Mouse (Mus musculus): ENCODE measurements around the gene Wdfy3.
A peak's percentile ranks its signal among the peaks of the same experiment; 100 is the strongest.

Wdfy3 gene

GRCm38 (mm10) chr5:101836221-101836620 lies 233.5 kb downstream of the Wdfy3 start:
- no peak for DNase-seq (ENCODE audit: low spot score in 2 of 2)

- no peak for DNase-seq (ENCODE audit: low spot score in 2 of 2)
Measured at GRCm38 (mm10) chr5:101833875-101834274, 235.8 kb downstream of the Wdfy3 start.

- DNase-seq (ENCODE audit: low spot score in 2 of 2), result no peak
Measured at GRCm38 (mm10) chr5:101832991-101833390, 236.7 kb downstream of the Wdfy3 start.

GRCm38 (mm10) chr5:101832042-101832441 lies 237.7 kb downstream of the Wdfy3 start:
- no peak for DNase-seq (ENCODE audit: low spot score in 2 of 2)

- no peak for DNase-seq (ENCODE audit: low spot score in 2 of 2)
Measured at GRCm38 (mm10) chr5:101830180-101830579, 239.5 kb downstream of the Wdfy3 start.

- DNase-seq (ENCODE audit: low spot score in 2 of 2), result no peak
Measured at GRCm38 (mm10) chr5:101828932-101829331, 240.8 kb downstream of the Wdfy3 start.

GRCm38 (mm10) chr5:101827477-101827876 lies 242.2 kb downstream of the Wdfy3 start:
- DNase-seq (ENCODE audit: low spot score in 2 of 2), result no peak

- DNase-seq (ENCODE audit: low spot score in 2 of 2), result peak; percentile 18 to 44
Measured at GRCm38 (mm10) chr5:101826531-101826970, 243.2 kb downstream of the Wdfy3 start.

GRCm38 (mm10) chr5:101825111-101825911 lies 244.4 kb downstream of the Wdfy3 start:
- DNase-seq (ENCODE audit: low spot score in 2 of 2), result no peak

- DNase-seq (ENCODE audit: low spot score in 2 of 2), result no peak
Measured at GRCm38 (mm10) chr5:101822311-101822670, 247.4 kb downstream of the Wdfy3 start.

- DNase-seq (ENCODE audit: low spot score in 2 of 2), result no peak
Measured at GRCm38 (mm10) chr5:101821491-101822310, 248.0 kb downstream of the Wdfy3 start.

- no peak for DNase-seq (ENCODE audit: low spot score in 2 of 2)
Measured at GRCm38 (mm10) chr5:101821052-101821451, 248.7 kb downstream of the Wdfy3 start.

GRCm38 (mm10) chr5:101819844-101820243 lies 249.9 kb downstream of the Wdfy3 start:
- no peak for DNase-seq (ENCODE audit: low spot score in 2 of 2)

GRCm38 (mm10) chr5:101819216-101819615 lies 250.5 kb downstream of the Wdfy3 start:
- DNase-seq (ENCODE audit: low spot score in 2 of 2), result no peak

GRCm38 (mm10) chr5:101816822-101817221 lies 252.9 kb downstream of the Wdfy3 start:
- DNase-seq (ENCODE audit: low spot score in 2 of 2), result no peak

GRCm38 (mm10) chr5:101811296-101812169 lies 258.2 kb downstream of the Wdfy3 start:
- no peak for DNase-seq (ENCODE audit: low spot score in 2 of 2)

- DNase-seq (ENCODE audit: low spot score in 2 of 2), result no peak
Measured at GRCm38 (mm10) chr5:101802358-101803022, 267.2 kb downstream of the Wdfy3 start.

GRCm38 (mm10) chr5:101801891-101802290 lies 267.8 kb downstream of the Wdfy3 start:
- no peak for DNase-seq (ENCODE audit: low spot score in 2 of 2)

GRCm38 (mm10) chr5:101792665-101793064 lies 277.1 kb downstream of the Wdfy3 start:
- no peak for DNase-seq (ENCODE audit: low spot score in 2 of 2)

- DNase-seq (ENCODE audit: low spot score in 2 of 2), result no peak
Measured at GRCm38 (mm10) chr5:101790560-101790959, 279.2 kb downstream of the Wdfy3 start.

GRCm38 (mm10) chr5:101789770-101790169 lies 280.0 kb downstream of the Wdfy3 start:
- no peak for DNase-seq (ENCODE audit: low spot score in 2 of 2)
